Mouse (Mus musculus): Measurements from ENCODE around the gene Eif2s3x. TPM values are rescaled to one million over a fixed set of nuclear protein-coding genes. Genes with fewer than 3 reads are reported as not detected.

The Eif2s3x gene
- total RNA-seq, 2 experiments from 2014 or later: 116 to 181 TPM

Other genes starting within 250 kb of the Eif2s3x start
- not detected for gene AU015836, start 244.2 kb downstream of the Eif2s3x start, total RNA-seq (2021)
- 10 to 100 TPM; 27.0 to 36.8 TPM for gene Zfx, start 89.2 kb downstream of the Eif2s3x start, total RNA-seq (2021)
- 10 to 100 TPM; 12.3 to 18.2 TPM for gene Klhl15, start 21.7 kb upstream of the Eif2s3x start, total RNA-seq (2021)
- not detected for gene Fam90a1b, start 153.9 kb upstream of the Eif2s3x start, total RNA-seq (2021)
- gene Apoo, start 154.3 kb upstream of the Eif2s3x start, total RNA-seq (2021): 100 to 1,000 TPM; 127 to 128 TPM

Measured in adrenal gland, postnatal 10 days (tissue).